Mouse (Mus musculus) bone marrow macrophage, adult 2 months (primary cell): ENCODE data around the gene Gpbar1. TPM values are rescaled to one million over a fixed set of nuclear protein-coding genes. Genes with fewer than 3 reads are reported as not detected.
"Not testable (repeated sequence)": the region's sequence is repeated elsewhere in the genome, so short reads cannot be mapped to it uniquely, and the experiment has no call there.

Experiments used
- H3K27ac ChIP-seq: 2 replicates; pipeline ENCODE4 v1.5.1; 2012; ENCODE audit warnings: low read depth, low read length; ENCODE audit not compliant: insufficient read depth
- H3K4me1 ChIP-seq: 2 replicates; pipeline ENCODE4 v1.6.1; 2012; ENCODE audit warnings: low read length; ENCODE audit not compliant: control insufficient read depth, insufficient read depth
- H3K4me3 ChIP-seq: 2 replicates; pipeline ENCODE4 v1.5.1; 2012; ENCODE audit warnings: mild to moderate bottlenecking, low read length, moderate library complexity; ENCODE audit not compliant: insufficient read depth
- CTCF ChIP-seq: IDR thresholded peaks from 2 replicates; pipeline ENCODE4 v1.5.1; 2012; ENCODE audit warnings: low read depth, mild to moderate bottlenecking, low read length, moderate library complexity
- POLR2A ChIP-seq: IDR thresholded peaks from 2 replicates; pipeline ENCODE4 v1.6.1; 2012; ENCODE audit warnings: mild to moderate bottlenecking, low read depth, low read length, borderline replicate concordance
- polyA plus RNA-seq: library from polyadenylated mRNA; stranded (reverse); fragments of >200 nt; gene quantifications from 2 replicates; pipeline ENCODE4 v1.2.4, GENCODE M21; 2012; ENCODE audit not compliant: missing spikeins, insufficient read depth, insufficient read length

Gene Gpbar1
- polyA plus RNA-seq, 1 experiment = not detected

DNA sequence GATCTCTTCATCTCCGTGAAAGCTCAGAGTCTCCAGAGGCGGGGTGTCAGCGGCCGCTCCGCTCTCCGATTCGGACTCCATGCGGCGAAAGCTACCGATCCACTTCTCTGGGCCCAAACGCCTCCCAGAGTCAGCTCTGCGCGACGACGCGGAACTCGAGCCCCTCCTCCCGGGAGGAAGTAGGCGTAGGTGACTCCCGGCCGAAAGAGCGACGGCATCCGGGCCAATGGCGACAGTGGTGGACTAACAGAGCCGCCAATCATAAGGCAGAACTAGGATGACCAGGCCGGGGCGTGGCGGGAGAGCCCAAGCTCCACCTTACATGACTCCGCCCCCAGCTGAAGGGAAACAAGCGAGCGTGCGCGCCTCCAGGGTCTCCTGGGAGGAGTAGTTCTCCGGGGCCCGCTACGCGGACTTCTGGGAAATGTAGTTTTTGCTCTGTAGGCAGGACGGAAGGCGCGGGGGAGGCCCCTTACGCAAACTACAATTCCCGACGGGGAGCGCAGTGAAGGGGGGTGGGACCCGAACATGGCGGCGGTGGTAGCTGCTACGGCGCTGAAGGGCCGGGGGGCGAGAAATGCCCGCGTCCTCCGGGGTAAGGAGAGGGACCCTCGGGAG is 6.3 kb downstream of the Gpbar1 start, which contains the start of the genes Aamp and Pnkd:
TSS of gene Aamp (minus strand) at position 196 of the 618 bp plus-strand sequence.
TSS of gene Pnkd (plus strand) at position 388 of the 618 bp plus-strand sequence.
- peak within 1 kb of the TSS; percentile 80 for H3K4me3 ChIP-seq
- no peak for TF ChIP-seq CTCF
- TF ChIP-seq POLR2A = no peak
- peaks cover 4% of the 10 kb centered on the region for H3K4me1 ChIP-seq
- H3K27ac ChIP-seq = peak within 1 kb of the TSS; percentile 61

DNA sequence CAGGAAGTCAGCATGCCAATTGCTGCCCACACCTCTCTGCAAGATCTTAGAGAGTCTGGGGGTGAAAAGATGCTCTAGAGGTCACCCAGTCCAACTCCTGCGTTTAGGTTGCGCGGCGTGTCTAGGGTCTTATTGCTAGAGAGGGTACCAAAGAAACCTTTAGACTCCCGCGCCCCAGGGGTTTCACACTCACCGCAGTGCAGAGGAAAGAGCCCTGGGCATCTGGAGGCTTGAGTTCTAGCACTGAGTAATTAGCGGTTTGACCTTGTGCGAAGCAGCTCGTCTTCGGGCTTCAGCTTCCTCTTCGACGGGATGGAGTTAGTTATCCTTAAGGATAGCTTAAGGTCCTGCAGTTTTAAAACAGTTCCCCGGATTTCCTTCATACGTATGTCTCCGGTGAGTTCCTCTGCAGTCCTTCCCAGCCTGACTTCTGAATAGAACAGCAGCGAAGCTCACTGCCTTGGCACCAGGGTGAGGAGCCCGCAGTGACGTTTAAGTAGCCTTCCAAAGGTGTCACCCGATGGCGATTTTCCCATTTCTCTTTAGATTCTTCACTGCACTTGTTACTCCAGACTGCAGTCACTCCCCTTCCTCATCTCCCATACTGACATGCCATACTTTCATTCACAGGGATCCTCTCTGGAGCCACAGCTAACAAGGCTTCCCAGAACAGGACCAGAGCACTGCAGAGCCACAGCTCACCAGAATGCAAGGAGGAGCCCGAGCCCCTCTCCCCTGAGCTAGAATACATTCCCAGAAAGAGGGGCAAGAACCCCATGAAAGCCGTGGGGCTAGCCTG is 7.1 kb downstream of the Gpbar1 start:
- H3K4me1 ChIP-seq = peaks cover 12% of the 10 kb centered on the region
- peak overlapping the region; percentile 76 for H3K4me3 ChIP-seq
- no peak overlapping the region for H3K27ac ChIP-seq
- TF ChIP-seq POLR2A (no peak), CTCF (no peak)

DNA sequence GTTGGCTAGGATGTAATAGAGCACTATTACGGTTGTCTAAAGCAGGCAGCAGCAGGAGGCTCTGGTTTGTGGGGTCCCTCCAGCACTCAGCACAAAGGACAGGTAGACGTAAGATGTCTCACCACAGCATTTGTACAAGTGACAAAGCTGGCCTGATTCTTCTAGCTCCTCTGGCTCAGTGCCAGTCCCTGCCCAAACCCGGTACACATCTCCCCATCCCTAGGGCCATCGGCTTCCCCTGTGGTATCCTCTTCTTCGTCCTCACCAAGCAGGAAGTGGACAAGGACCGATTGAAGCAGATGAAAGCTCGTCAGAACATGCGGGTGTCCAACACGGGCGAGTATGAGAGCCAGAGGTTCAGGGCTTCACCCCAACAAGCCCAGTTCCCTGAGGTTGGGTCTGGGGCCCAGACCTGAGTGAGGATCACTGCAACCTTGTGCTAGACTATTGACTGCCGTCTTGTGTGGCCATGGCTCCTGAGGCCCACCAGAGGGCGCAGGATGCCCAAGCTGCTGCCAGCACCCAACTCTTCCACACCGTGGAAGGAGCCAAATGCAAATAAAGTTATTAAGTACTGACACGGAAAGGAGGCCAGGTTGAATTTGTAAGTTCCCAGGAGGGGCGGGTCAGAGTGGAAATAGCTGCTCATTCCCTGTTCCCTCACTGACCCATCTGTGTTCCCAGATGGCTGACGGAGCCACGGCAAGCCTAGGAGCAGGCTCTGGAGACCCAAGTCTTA is 8.7 kb downstream of the Gpbar1 start:
- not testable (repeated sequence) for H3K4me3 ChIP-seq, H3K27ac ChIP-seq
- H3K4me1 ChIP-seq = peaks cover 12% of the 10 kb centered on the region

DNA sequence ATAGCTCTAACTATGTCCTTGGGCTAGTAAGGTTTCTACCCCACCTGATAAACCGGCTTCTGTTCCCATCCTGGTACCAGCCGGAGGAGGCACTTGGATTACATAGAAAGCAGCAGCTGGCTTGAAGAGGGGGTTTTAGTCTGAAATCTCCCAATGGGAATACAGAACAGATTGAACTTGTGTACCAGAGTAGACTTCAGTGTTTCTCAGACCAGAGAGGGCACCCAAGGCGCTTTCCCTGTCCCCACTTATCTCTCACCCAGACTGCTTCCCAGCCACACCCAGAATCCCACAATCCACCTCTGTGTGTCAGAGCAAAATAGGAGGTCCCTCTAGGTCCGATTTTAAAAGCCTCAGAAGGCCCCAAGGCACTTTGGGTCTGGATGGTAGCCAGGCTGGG is 10.0 kb downstream of the Gpbar1 start:
- Histone ChIP-seq H3K4me3 (no peak overlapping the region), H3K4me1 (peaks cover 12% of the 10 kb centered on the region), H3K27ac (no peak overlapping the region)
- no peak for TF ChIP-seq POLR2A

DNA sequence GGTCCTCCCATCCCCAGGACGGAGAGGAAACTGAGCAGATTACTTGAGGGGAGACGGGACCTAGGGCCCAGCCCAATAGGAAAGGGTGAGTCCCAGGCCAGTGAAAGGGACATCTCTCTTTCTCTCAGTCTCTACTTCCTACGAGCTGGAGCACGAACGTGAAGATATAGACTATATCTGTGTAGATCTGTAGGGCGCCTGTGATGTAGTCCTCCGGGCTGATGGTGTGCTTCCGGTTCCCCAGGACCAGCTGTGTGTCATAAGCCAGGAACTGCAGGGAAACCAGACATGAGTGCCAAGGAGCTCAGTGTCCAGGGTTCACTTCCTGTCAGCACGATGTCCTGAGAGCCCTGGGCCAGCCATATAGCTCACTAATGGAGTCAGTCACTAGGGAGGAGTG is 10.9 kb downstream of the Gpbar1 start:
- peak overlapping the region; percentile 33 for H3K27ac ChIP-seq
- no peak for TF ChIP-seq POLR2A
- TF ChIP-seq CTCF = no peak
- peaks cover 20% of the 10 kb centered on the region for H3K4me1 ChIP-seq
- no peak overlapping the region for H3K4me3 ChIP-seq

DNA sequence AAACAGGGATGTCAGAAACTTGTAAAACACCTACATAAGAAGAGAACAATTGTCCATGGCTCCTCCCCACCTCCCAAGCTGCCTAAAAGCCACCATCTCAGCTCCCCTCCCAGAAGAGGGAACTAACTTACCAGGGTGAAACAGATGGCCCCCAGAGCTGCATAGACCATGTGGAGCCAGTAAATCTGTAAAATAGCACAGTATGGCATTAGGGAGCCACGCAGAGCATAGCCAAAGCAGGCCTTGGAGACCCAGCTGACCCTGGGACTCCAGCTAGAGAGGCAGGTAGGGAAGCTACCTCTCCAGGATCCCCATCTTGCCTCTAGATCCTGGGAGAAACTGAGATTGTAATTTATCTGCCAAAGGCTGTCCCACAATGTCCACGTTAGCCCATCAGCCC is 11.4 kb downstream of the Gpbar1 start:
- Histone ChIP-seq H3K4me3 (no peak overlapping the region), H3K27ac (peak overlapping the region; percentile 41), H3K4me1 (peaks cover 24% of the 10 kb centered on the region)
- no peak for TF ChIP-seq CTCF
- TF ChIP-seq POLR2A = no peak

DNA sequence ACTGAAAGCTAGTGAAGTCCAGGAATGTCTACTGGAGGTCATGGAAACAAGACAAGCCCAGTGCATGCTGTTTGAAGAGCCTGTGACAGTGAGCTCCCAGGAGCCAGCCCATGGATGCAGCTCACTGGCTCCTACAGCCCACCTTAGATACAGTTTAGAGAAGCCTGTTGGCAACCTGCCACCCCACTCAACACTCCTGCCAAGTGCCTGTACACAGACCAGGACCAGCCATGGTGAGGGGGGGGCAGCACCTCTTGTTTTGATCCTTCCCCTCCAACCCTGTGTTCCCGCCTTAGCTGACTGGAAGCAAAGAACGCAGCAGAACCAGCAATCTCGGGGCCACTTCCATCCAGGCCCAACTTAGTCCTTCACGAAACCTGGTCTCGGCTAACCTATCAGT is 11.8 kb downstream of the Gpbar1 start:
- Histone ChIP-seq H3K27ac (peak overlapping the region; percentile 41), H3K4me1 (peaks cover 28% of the 10 kb centered on the region), H3K4me3 (no peak overlapping the region)
- TF ChIP-seq CTCF = no peak
- no peak for TF ChIP-seq POLR2A

DNA sequence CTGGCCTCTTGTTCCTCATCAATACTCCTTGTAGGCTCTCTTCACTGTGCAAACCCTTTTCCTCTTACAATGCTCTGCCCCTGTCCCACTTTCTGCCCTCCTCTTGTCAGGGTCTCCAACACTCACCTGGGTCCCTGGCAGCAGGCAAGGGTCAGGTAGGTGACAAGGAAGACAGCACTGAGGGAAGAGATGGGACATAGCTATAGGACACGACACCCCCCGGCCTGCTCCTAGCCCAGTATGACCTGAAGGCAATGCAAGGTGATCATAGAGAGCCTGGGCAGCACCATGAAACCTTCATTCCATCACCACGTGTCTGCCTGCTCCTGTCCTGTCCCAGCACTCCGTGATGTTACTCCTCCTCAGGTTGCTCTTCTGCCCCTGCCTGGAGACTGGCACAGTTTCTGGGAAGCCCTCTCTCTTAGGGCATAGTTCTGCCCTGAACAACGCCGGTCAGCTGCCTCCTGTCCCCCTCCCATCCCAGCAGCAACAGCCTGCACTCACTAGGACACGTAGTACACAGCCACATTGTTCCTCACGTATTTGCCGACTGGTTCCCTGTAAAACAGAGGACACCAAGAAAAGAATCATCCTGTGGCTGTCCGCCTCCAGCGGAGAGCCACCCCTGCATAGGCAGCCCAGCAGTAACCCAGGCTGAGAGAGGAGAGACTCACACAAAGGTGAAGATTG is 14.1 kb downstream of the Gpbar1 start:
- H3K27ac ChIP-seq = no peak overlapping the region
- H3K4me3 ChIP-seq = no peak overlapping the region
- TF ChIP-seq CTCF (no peak), POLR2A (no peak)
- peaks cover 47% of the 10 kb centered on the region for H3K4me1 ChIP-seq

DNA sequence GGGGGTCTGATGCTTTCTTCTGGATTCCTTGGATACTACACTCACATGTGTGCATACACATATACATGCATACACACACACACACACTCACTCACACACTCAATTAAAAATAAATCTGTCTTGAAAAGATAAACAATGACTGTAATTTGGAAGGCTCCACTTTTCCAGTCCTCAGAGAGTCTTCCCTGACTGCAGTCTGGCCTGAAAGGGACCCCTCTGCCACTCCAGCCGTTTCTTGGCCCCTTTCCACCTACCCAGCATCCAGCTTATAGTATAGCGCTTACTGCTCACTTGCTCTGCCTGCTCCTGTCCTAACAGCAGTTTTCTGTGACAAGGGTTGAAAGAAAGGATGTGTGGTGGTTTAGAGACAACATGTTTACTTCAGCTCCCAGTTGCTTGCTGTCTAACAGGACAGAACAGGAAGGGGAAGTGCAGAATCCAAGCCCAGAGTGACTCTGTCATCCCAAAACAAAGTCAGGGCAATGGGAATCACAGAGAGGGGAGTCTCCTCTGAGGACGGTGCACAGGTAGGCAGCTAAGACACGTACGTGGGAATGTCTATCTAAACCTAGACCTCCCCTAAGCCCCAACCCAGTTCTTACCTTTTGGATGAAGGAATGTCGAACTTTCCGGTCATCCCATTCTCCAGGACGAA is 15.1 kb downstream of the Gpbar1 start:
- TF ChIP-seq CTCF (no peak), POLR2A (no peak)
- Histone ChIP-seq H3K4me1 (peaks cover 57% of the 10 kb centered on the region), H3K27ac (peak overlapping the region; percentile 21; the same call in 1 of the 2 replicates), H3K4me3 (no peak overlapping the region)
